Mouse (Mus musculus) thymus, adult 2 months (tissue): ENCODE data around the gene Smim5.

Experiments
- CTCF ChIP-seq: fragments of 200-500 bp; IDR thresholded peaks from 2 replicates; pipeline ENCODE4 v1.5.1; 2012; ENCODE audit warnings: mild to moderate bottlenecking, control low read depth, low read length, moderate library complexity, borderline replicate concordance; ENCODE audit not compliant: control insufficient read depth, poor library complexity, insufficient read depth; ENCODE audit errors: extremely low read depth
- POLR2A ChIP-seq: fragments of 200-500 bp; IDR thresholded peaks from 2 replicates; pipeline ENCODE4 v1.6.1; 2012; ENCODE audit warnings: mild to moderate bottlenecking, low read length, control low read depth, moderate library complexity; ENCODE audit not compliant: control insufficient read depth, poor library complexity, insufficient read depth; ENCODE audit errors: extremely low read depth

GRCm38 (mm10) chr11:115898886-115899285 lies 880 bp upstream of the Smim5 start:
- TF ChIP-seq POLR2A (no peak), CTCF (peak; percentile 75; the same call in 1 of the 2 replicates)
